Comparison of ENCODE assay signal across 31 mouse cellular contexts in the genomic region with DNA sequence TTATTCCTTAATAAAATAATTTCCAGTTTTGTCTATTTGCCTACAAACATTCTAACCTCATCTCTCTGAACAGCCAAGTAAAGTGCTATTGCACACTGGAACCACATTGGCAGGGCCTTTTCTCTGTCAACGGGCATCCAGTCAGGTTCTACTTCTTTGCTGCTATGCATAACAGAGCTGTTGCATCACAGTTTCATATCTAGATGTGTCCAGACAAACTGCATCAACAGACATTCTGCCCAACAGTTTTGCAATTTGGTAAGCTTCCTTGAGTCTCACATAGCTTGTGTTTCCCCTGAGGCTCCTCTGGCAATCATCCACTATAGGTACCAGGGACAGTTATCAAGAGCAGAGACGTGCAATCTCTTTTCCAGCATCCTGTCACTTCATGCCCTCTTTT.
"Had no signal": no experiment of that assay in that cellular context is flagged by ENCODE, and none has a peak within 500 bp of the region (broad histone marks: within the 10 kb centered on the region; RNA-seq: fewer than 3 reads in every experiment).

No protein-coding gene starts in this region.

- H3K9me3 ChIP-seq: limb, embryonic 10.5 days; limb, embryonic 12.5 days; limb, embryonic 13.5 days; limb, embryonic 15.5 days; liver, embryonic 13.5 days; liver, embryonic 15.5 days; lung, embryonic 15.5 days; midbrain, embryonic 10.5 days; midbrain, embryonic 12.5 days; midbrain, embryonic 13.5 days; midbrain, embryonic 15.5 days had no signal

- H3K4me3 ChIP-seq: left cerebral cortex, adult 2 months; limb, embryonic 10.5 days; limb, embryonic 12.5 days; limb, embryonic 13.5 days; limb, embryonic 15.5 days; liver, embryonic 13.5 days; liver, embryonic 15.5 days; lung, embryonic 15.5 days; megakaryocyte, embryonic 14.5 days; midbrain, embryonic 10.5 days; midbrain, embryonic 12.5 days; midbrain, embryonic 13.5 days; midbrain, embryonic 15.5 days; myocyte had no signal

- H3K36me3 ChIP-seq: limb, embryonic 10.5 days; limb, embryonic 12.5 days; limb, embryonic 13.5 days; limb, embryonic 15.5 days; liver, embryonic 13.5 days; liver, embryonic 15.5 days; lung, embryonic 15.5 days; midbrain, embryonic 10.5 days; midbrain, embryonic 12.5 days; midbrain, embryonic 13.5 days; midbrain, embryonic 15.5 days had no signal

- H3K27ac ChIP-seq: left cerebral cortex, adult 2 months; limb, embryonic 10.5 days; limb, embryonic 12.5 days; limb, embryonic 13.5 days; limb, embryonic 15.5 days; liver, embryonic 13.5 days; liver, embryonic 14.5 days; liver, embryonic 15.5 days; lung, embryonic 15.5 days; macrophage; midbrain, embryonic 10.5 days; midbrain, embryonic 12.5 days; midbrain, embryonic 13.5 days; midbrain, embryonic 15.5 days had no signal

- ATAC-seq: liver, postnatal 0 days; lung, postnatal 0 days; midbrain, embryonic 13.5 days; midbrain, embryonic 15.5 days; midbrain, embryonic 16.5 days had no signal

- H3K4me2 ChIP-seq: limb, embryonic 12.5 days; limb, embryonic 13.5 days; limb, embryonic 15.5 days; liver, embryonic 11.5 days; liver, embryonic 13.5 days; liver, embryonic 15.5 days; lung, embryonic 14.5 days; lung, embryonic 15.5 days; midbrain, embryonic 11.5 days; midbrain, embryonic 12.5 days; midbrain, embryonic 13.5 days; midbrain, embryonic 15.5 days had no signal

- H3K4me1 ChIP-seq: limb, embryonic 10.5 days; limb, embryonic 12.5 days; limb, embryonic 13.5 days; limb, embryonic 15.5 days; liver, embryonic 13.5 days; liver, embryonic 15.5 days; lung, embryonic 15.5 days; megakaryocyte, embryonic 14.5 days; midbrain, embryonic 10.5 days; midbrain, embryonic 12.5 days; midbrain, embryonic 13.5 days; midbrain, embryonic 15.5 days had no signal

- H3K27me3 ChIP-seq: limb, embryonic 12.5 days; limb, embryonic 13.5 days; limb, embryonic 15.5 days; liver, embryonic 13.5 days; liver, embryonic 15.5 days; lung, embryonic 15.5 days; megakaryocyte, embryonic 14.5 days; midbrain, embryonic 12.5 days; midbrain, embryonic 13.5 days; midbrain, embryonic 15.5 days had no signal

- H3K9ac ChIP-seq: limb, embryonic 12.5 days; limb, embryonic 13.5 days; limb, embryonic 15.5 days; liver, embryonic 13.5 days; liver, embryonic 14.5 days; liver, embryonic 15.5 days; liver, postnatal 0 days; lung, embryonic 14.5 days; lung, embryonic 15.5 days; midbrain, embryonic 12.5 days; midbrain, embryonic 13.5 days; midbrain, embryonic 15.5 days had no signal

- DNase-seq: left cerebral cortex, postnatal 4 days; liver; liver, embryonic 13.5 days; liver, postnatal 0 days; lung, adult 18-20 months; lung, adult 2 months; lung, embryonic 14.5 days; lung, postnatal 10 days; lung, postnatal 14 days; lung, postnatal 36 days; lung, postnatal 4 days; midbrain, embryonic 14.5 days had no signal
